Mouse (Mus musculus) liver, adult 2 months (tissue): ENCODE measurements around the gene Arl15. TPM values are rescaled to one million over a fixed set of nuclear protein-coding genes. Genes with fewer than 3 reads are reported as not detected.

Experiments used
- DNase-seq: peaks from one replicate; pipeline ENCODE4 v3.0.0-alpha.2; 2011; ENCODE audit warnings: low read depth, low spot score; ENCODE audit errors: extremely low read depth
- H3K27ac ChIP-seq: fragments of 200-500 bp; replicated peaks from 2 replicates; pipeline ENCODE4 v1.5.1; 2012; ENCODE audit warnings: low read depth, mild to moderate bottlenecking, control low read depth, inconsistent platforms, low read length; ENCODE audit not compliant: insufficient read depth
- H3K27me3 ChIP-seq: fragments of 200-500 bp; 2 replicates; pipeline ENCODE4 v1.6.1; 2012; ENCODE audit warnings: mild to moderate bottlenecking, moderate library complexity, low read length, inconsistent platforms; ENCODE audit not compliant: control insufficient read depth, insufficient read depth
- H3K36me3 ChIP-seq: fragments of 200-500 bp; 2 replicates; pipeline ENCODE4 v1.6.1; 2012; ENCODE audit warnings: low read length, inconsistent platforms; ENCODE audit not compliant: control insufficient read depth, insufficient read depth
- H3K4me1 ChIP-seq: fragments of 200-500 bp; 2 replicates; pipeline ENCODE4 v1.6.1; 2011; ENCODE audit warnings: low read length; ENCODE audit not compliant: control insufficient read depth, insufficient read depth
- H3K4me3 ChIP-seq: fragments of 200-500 bp; 2 replicates; pipeline ENCODE4 v1.5.1; 2011; ENCODE audit warnings: low read depth, mild to moderate bottlenecking, control low read depth, low read length, moderate library complexity; ENCODE audit not compliant: insufficient read depth
- H3K79me2 ChIP-seq: fragments of 200-500 bp; 2 replicates; pipeline ENCODE4 v1.6.1; 2012; ENCODE audit warnings: inconsistent platforms, mild to moderate bottlenecking, low read length, moderate library complexity; ENCODE audit not compliant: control insufficient read depth, insufficient read depth
- H3K9ac ChIP-seq: fragments of 200-500 bp; 2 replicates; pipeline ENCODE4 v1.6.1; 2012; ENCODE audit warnings: low read depth, mild to moderate bottlenecking, control low read depth, inconsistent platforms, low read length
- CTCF ChIP-seq: fragments of 200-500 bp; IDR thresholded peaks from 2 replicates; pipeline ENCODE4 v1.5.1; 2011; ENCODE audit warnings: low read depth, low read length, control low read depth
- POLR2A ChIP-seq: fragments of 200-500 bp; IDR thresholded peaks from 2 replicates; pipeline ENCODE4 v1.6.1; 2011; ENCODE audit warnings: low read length, control low read depth; ENCODE audit not compliant: insufficient read depth; ENCODE audit errors: extremely low read depth
- WGBS: fragments of 180-500 bp; shearing (Covaris S2); methylation state at CpG from one replicate; pipeline ENCODE4 v1.1.7; 2018; 5-methylcytosine and 5-hydroxymethylcytosine counted together
- polyA plus RNA-seq: library from polyadenylated mRNA; depleted of rRNA; stranded (reverse); fragments of >200 nt; gene quantifications from 2 replicates; pipeline ENCODE4 v1.2.3, GENCODE M21; 2012
- total RNA-seq: library from RNA; depleted of rRNA; stranded (reverse); fragments of >200 nt; gene quantifications from 2 replicates; pipeline ENCODE4 v1.2.3, GENCODE M21; 2014

Gene Arl15
- total and polyA plus RNA-seq, 2 experiments: 1.9 to 6.5 TPM

DNA sequence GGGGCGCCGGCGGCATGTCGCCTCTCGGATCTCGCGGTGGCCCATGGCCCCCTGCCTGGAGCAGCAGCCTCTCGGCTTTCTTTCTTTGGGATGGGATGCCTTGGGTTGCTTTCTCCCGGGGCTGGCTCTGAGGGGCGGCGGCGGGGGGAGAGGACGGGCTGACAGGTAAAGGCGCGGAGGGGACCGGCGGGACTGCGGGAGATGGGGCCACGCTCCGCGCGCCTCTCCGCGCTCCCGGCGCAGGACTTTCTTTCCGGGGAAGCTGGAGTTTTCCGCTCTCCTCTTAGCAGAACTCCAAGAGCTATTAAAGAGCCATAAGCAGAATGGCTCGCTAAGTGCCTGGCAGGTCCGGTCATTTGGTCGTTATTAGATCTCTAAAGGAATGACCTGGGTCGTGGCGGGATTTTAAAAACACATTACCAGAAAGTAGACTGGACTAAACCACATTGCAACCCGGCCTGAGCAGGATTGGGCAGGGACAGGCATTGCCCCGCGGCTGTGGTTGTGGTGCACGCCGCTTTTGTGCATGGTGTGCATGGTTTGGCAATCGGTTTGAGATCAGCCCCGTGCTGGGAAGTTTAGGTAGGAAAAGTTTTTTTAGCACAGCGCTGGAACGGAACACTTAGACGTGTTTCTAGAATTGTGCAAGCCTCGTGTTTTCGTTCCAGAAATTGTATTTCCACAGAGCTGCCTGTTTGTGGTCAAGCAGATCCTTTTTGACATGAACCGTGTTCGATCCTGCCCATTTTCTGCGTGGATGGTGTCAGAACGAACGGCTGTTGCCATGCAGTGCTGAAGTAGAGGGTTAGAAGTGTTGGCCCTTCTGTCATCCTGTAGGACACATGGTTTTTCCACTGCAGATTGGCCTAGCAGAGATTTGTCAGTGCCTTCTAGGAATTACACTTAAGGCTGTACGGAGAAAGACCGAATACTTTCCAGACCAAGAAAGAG lies 675 bp downstream of the Arl15 start:
- Histone ChIP-seq H3K4me1 (peaks cover 9% of the 10 kb centered on the region; the same call in 1 of the 2 replicates), H3K9ac (peak overlapping the region; percentile 72), H3K79me2 (peaks cover 11% of the 10 kb centered on the region; the same call in 1 of the 2 replicates), H3K36me3 (no peaks in the 10 kb centered on the region), H3K4me3 (peak overlapping the region; percentile 70), H3K27ac (peak overlapping the region; percentile 50), H3K27me3 (no peaks in the 10 kb centered on the region)
- TF ChIP-seq CTCF (no peak), POLR2A (no peak)
- DNase-seq: peak; percentile 86
- WGBS: 2% methylated on average over 52 of the region's 52 CpGs

GRCm38 (mm10) chr13:113797378-113797777 lies 3.1 kb downstream of the Arl15 start:
- H3K27ac ChIP-seq: no peak overlapping the region
- H3K9ac ChIP-seq: no peak overlapping the region
- no peaks in the 10 kb centered on the region for H3K27me3 ChIP-seq
- H3K4me1 ChIP-seq: peaks cover 9% of the 10 kb centered on the region; the same call in 1 of the 2 replicates
- TF ChIP-seq POLR2A (no peak), CTCF (no peak)
- no peaks in the 10 kb centered on the region for H3K36me3 ChIP-seq
- H3K4me3 ChIP-seq: no peak overlapping the region
- peaks cover 17% of the 10 kb centered on the region; the same call in 1 of the 2 replicates for H3K79me2 ChIP-seq
- no peak for DNase-seq
- WGBS: 70% methylated on average over 6 of the region's 6 CpGs

DNA sequence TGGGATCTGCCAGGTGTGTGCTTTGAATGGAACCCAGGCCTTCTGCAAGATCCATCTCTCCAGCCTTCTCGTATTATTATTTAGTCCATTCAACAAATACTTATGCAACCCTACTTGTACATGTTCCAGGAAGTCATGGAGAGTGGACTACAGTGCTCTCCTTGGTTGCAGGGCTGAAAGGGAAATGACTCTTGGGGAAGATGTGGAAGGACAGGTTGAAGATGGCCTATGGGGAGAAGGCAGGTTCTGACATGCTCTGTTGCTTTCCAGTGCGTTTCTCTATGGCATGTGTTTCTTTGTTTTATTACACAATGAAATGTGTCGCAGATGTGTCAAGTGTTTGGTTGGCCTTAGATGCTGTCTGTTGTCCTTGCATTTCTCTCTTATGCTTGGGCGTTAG lies 5.1 kb downstream of the Arl15 start:
- Histone ChIP-seq H3K27me3 (no peaks in the 10 kb centered on the region), H3K79me2 (peaks cover 17% of the 10 kb centered on the region; the same call in 1 of the 2 replicates), H3K27ac (no peak overlapping the region), H3K4me1 (peaks cover 9% of the 10 kb centered on the region; the same call in 1 of the 2 replicates), H3K36me3 (no peaks in the 10 kb centered on the region), H3K4me3 (no peak overlapping the region), H3K9ac (no peak overlapping the region)
- 77% methylated on average over 4 of the region's 4 CpGs for WGBS
- TF ChIP-seq POLR2A (no peak), CTCF (no peak)
- DNase-seq: no peak

- Histone ChIP-seq H3K36me3 (no peaks in the 10 kb centered on the region), H3K27me3 (no peaks in the 10 kb centered on the region), H3K4me1 (peaks cover 9% of the 10 kb centered on the region; the same call in 1 of the 2 replicates), H3K27ac (no peak overlapping the region), H3K9ac (no peak overlapping the region), H3K79me2 (peaks cover 17% of the 10 kb centered on the region; the same call in 1 of the 2 replicates), H3K4me3 (no peak overlapping the region)
- TF ChIP-seq CTCF: no peak
- TF ChIP-seq POLR2A: no peak
- DNase-seq: no peak
- WGBS: 96% methylated on average over 4 of the region's 4 CpGs
These were observed 5.9 kb downstream of the Arl15 start for GRCm38 (mm10) chr13:113800246-113800645.

DNA sequence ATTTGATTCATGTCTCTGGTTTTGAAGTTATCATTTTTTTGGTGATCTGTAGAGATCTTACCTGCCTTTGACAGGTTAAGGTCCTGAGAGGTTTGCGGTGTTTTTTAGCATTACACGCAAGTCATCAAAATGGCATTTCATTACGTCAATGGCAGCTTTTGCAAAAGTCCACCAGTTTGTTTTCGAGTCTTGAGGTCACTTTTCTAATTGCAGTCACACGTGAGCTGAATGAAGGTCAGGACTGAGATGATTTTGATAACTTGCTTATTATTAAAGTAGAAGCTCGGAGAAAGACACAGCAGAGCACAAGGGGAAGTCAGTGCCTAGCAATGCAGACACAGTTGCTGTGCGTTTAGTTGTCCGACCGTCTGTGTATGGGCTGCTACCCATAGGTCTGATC lies 8.3 kb downstream of the Arl15 start:
- no peak for TF ChIP-seq CTCF
- TF ChIP-seq POLR2A: no peak
- no peak overlapping the region for H3K4me3 ChIP-seq
- DNase-seq: no peak
- 94% methylated on average over 9 of the region's 9 CpGs for WGBS
- H3K27ac ChIP-seq: no peak overlapping the region
- no peak overlapping the region for H3K9ac ChIP-seq
- peaks cover 3% of the 10 kb centered on the region; the same call in 1 of the 2 replicates for H3K4me1 ChIP-seq
- peaks cover 16% of the 10 kb centered on the region; the same call in 1 of the 2 replicates for H3K79me2 ChIP-seq
- no peaks in the 10 kb centered on the region for H3K36me3 ChIP-seq
- no peaks in the 10 kb centered on the region for H3K27me3 ChIP-seq
